Mouse (Mus musculus) splenic B cell, adult 2 months (primary cell): ENCODE measurements around the gene Mcrs1.

Experiments used
- DNase-seq: peaks from one replicate; pipeline ENCODE4 v3.0.0-alpha.2; 2011; ENCODE audit warnings: low read depth, low spot score
- H3K27me3 ChIP-seq: 2 replicates; pipeline ENCODE4 v1.6.1; 2012; ENCODE audit warnings: mild to moderate bottlenecking, low read length, moderate library complexity, mixed read lengths; ENCODE audit not compliant: control insufficient read depth, poor library complexity, insufficient read depth, severe bottlenecking
- H3K36me3 ChIP-seq: 2 replicates; pipeline ENCODE4 v1.6.1; 2012; ENCODE audit warnings: mild to moderate bottlenecking, low read length, moderate library complexity, mixed read lengths; ENCODE audit not compliant: control insufficient read depth, poor library complexity, insufficient read depth, severe bottlenecking

Mcrs1 gene

GRCm38 (mm10) chr15:99233719-99234118, 18.0 kb downstream of the Mcrs1 start:
- no peaks in the 10 kb centered on the region for H3K36me3 ChIP-seq
- DNase-seq: peak; percentile 17

GRCm38 (mm10) chr15:99231998-99232397, 19.8 kb downstream of the Mcrs1 start:
- Histone ChIP-seq H3K36me3 (no peaks in the 10 kb centered on the region), H3K27me3 (no peaks in the 10 kb centered on the region)
- no peak for DNase-seq

More at GRCm38 (mm10) chr15:99233719-99234118, 18.0 kb downstream of the Mcrs1 start:
- no peaks in the 10 kb centered on the region for H3K27me3 ChIP-seq

- Histone ChIP-seq H3K36me3 (no peaks in the 10 kb centered on the region), H3K27me3 (peaks cover 2% of the 10 kb centered on the region; the same call in 1 of the 2 replicates)
- no peak for DNase-seq
These were observed 25.7 kb downstream of the Mcrs1 start for GRCm38 (mm10) chr15:99226090-99226489.

DNA sequence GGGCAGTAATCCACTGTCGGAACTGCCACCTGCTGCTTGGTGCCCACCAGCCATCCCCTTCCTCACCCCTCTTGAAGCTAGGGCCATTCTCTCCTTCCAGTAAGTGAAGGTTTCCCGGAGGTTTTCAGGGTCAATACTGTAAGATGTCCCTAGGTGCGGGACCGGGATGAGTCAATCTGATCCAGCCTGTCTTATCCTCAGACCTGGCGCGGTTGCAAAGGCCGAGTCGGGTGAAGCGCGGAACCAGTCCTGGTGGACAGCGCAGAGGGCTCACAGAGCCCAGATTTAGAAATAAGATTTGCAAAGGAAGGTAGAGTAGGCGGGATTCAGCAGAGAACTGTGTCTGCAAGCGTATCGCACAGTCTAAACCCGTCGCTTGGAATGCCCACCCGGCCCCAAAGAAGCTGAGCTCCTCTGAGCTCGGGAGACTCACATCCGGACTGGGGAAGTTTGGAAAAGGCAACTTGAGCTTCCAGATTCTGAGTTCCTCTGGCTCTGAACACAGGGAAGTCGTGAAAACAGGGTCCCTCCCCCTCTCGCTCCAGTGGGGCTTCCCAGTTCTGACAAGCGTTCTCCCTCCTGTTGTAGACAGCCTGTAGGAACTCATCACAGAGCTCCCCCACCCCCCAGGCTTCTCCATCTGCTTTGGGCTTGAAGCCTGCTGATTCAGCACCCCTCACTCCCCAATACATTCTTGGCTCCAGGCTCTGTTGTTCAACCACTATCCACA, 26.5 kb downstream of the Mcrs1 start:
- DNase-seq: no peak
- Histone ChIP-seq H3K36me3 (no peaks in the 10 kb centered on the region), H3K27me3 (peaks cover 2% of the 10 kb centered on the region; the same call in 1 of the 2 replicates)

DNA sequence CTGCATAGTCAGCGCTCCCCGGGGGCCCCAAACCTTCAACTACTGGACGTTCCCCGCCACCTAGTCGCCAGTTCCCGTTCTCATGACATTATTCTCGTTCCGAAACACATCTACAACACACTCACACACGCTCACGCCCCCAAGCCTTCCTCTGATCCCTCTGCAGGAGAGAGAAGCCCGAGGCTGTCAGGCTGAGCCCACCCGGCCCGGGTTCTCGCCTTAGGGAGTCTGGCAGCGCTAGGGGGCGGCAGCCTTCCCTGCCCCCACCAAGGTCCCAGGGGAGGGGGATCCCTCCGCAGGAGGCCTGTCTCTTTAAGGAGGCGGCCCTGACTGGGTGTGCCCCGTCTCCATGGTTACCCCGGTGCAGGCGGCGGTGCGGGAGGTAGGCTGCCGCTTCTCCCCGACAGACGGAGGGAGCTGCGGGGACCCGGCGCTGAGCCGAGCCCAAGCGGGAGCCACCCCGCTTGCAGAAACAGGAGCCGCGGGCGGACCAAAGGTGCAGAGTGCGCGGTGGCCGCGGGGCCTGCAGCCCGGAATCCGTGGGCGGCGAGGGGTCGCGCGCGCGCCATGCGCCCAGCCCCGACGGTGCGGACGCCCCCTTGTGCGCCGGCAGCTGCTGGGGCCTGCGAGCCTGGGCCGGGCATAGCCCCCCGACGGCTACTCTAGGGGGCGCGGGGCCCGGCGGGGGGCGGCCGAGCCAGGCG, 27.4 kb downstream of the Mcrs1 start, which contains the start of gene Kcnh3:
Gene Kcnh3 (plus strand): TSS at position 654 of the 704 bp plus-strand sequence.
- peaks cover 3% of the 10 kb centered on the region; the same call in 1 of the 2 replicates for H3K27me3 ChIP-seq
- H3K36me3 ChIP-seq: no peaks in the 10 kb centered on the region
- DNase-seq: peak; percentile 58

DNA sequence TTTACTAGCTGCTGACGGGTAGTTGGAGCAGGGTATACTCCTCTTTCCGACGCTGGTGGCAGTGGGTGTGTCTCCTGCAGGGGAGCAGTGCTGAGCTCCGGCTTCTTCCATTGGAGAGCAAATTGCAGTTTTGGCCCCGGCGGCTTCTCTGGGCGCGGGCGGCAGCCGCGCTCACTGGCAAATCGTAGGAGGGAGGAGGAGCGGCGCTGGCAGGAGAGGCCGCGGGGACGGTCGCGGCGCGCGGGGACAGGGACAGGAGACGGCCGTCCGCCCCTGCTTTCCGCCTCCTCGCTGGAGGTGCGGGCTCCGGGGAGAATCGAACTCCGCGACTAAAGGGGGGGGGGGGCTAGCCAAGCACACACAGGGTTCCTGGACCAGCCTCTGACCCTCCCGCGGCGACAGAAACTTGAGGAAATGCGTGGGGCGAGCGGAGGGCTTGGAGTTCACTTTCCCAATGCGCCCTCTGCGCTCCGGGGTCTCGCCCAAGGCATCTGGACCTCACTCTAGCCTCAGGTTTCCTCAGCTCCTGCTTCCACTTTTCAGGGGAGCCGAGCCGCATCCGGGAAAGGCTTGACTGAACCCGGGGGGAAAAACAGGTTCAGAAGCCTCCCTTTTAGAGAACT, 28.1 kb downstream of the Mcrs1 start:
- DNase-seq: peak; percentile 13
- H3K36me3 ChIP-seq: no peaks in the 10 kb centered on the region
- peaks cover 3% of the 10 kb centered on the region; the same call in 1 of the 2 replicates for H3K27me3 ChIP-seq

DNA sequence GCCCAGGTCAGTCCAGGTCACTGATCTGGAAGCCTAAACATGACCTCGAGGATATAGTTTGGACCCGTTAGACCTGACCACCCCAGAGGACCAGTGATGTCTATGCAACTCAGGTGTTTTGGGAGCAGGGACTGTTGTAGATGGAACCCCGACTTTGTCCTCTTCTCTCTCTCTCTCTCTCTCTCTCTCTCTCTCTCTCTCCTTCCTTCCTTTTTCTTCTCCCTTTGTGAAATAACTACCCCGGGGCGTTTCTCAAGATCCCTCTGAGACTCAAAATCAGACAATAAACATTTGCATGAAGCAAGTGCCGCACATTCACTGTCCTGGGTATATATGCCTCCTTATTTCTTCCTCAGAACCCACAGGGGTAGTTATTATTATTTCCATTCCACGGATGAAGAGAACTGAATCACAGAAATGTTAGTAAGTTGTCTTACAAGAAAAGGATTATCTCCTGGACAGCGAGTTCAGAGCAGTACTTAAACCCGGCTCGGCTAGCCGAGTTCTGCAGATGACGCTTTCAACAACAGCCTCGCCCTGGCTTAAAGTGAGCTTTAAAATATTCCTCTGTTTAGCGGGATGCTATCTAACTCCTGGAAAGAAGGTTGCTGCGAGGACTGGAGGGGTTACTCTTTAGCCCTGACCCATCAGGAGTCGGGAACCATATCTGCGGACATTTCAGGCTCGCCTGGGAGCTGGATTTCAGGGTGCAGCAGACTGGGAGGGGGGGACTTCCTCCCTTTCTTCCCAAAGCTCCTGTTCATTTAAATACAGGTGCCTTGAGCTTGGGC, 28.8 kb downstream of the Mcrs1 start:
- peaks cover 3% of the 10 kb centered on the region; the same call in 1 of the 2 replicates for H3K27me3 ChIP-seq
- no peak for DNase-seq
- no peaks in the 10 kb centered on the region for H3K36me3 ChIP-seq

- no peak for DNase-seq
- peaks cover 3% of the 10 kb centered on the region; the same call in 1 of the 2 replicates for H3K27me3 ChIP-seq
- no peaks in the 10 kb centered on the region for H3K36me3 ChIP-seq
These were observed 30.3 kb downstream of the Mcrs1 start for GRCm38 (mm10) chr15:99221315-99221952.

DNA sequence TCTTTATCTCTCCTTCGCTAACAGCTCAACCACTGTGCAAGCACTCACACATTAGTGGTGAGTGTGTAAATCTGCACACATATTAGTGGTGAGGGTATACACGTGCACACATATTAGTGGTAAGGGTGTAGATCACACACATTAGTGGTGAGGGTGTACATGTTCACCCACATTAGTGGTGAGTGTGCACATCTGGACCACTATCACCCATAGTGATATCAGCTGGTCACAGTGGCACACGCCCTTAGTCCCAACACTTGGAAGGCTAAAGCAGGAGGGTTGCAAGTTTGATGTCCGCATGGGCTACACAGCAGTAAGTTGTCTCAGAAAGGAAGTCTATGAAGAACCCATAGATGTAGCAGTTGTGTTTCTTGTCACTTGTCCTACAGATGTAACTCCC, 34.1 kb downstream of the Mcrs1 start:
- no peak for DNase-seq
- Histone ChIP-seq H3K27me3 (0 out of 2 replicates have a peak, but pooled peaks cover 2% of the 10 kb centered on the region), H3K36me3 (no peaks in the 10 kb centered on the region)

GRCm38 (mm10) chr15:99215741-99216463, 35.9 kb downstream of the Mcrs1 start:
- Histone ChIP-seq H3K27me3 (0 out of 2 replicates have a peak, but pooled peaks cover 2% of the 10 kb centered on the region), H3K36me3 (no peaks in the 10 kb centered on the region)
- DNase-seq: no peak

GRCm38 (mm10) chr15:99214941-99215340, 36.8 kb downstream of the Mcrs1 start:
- DNase-seq: peak; percentile 67
- Histone ChIP-seq H3K36me3 (no peaks in the 10 kb centered on the region), H3K27me3 (0 out of 2 replicates have a peak, but pooled peaks cover 2% of the 10 kb centered on the region)

DNA sequence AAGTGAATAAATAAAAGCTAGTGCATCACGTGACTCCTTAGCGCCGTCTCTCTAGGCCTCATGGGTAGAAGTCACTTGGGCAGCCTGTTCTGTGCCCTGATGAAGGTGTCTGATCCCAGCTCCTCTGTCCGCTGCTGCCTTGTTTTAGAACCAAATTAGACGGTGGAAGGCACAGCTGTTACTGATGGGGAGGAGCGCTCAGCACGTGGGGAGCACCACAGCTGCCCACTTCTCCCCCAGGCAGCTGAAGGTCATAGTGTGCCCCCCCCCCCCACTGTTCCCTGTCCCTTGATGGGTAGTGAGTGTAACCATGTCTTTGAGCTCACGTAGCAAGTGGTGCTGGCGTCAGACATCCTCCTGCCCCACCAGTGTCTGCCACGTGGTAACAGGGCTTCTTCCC, 38.6 kb downstream of the Mcrs1 start:
- H3K36me3 ChIP-seq: no peaks in the 10 kb centered on the region
- DNase-seq: no peak
- H3K27me3 ChIP-seq: no peaks in the 10 kb centered on the region

DNA sequence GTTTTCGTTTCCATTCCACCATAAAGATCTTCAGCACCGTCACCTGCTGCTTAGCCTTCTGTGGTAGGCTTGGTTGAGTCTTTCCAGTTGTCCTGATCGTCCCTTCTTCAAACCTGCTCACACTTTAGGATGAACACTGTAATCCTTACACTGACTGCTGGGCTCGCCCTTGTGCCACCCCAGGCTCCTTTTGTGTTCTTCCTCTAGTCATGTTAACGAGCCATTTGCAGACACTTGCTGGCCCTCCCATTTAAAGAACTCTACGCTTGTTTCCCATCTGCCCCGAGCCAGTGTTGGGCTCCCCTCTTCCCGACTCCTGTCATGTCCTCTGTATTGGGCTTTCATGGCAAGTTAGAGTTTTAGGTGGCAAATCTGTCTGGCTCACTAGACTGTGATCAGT, 45.8 kb downstream of the Mcrs1 start:
- Histone ChIP-seq H3K27me3 (no peaks in the 10 kb centered on the region), H3K36me3 (no peaks in the 10 kb centered on the region)
- DNase-seq: no peak
